1 mouse cellular context compared by ENCODE assay signal in the genomic region with DNA sequence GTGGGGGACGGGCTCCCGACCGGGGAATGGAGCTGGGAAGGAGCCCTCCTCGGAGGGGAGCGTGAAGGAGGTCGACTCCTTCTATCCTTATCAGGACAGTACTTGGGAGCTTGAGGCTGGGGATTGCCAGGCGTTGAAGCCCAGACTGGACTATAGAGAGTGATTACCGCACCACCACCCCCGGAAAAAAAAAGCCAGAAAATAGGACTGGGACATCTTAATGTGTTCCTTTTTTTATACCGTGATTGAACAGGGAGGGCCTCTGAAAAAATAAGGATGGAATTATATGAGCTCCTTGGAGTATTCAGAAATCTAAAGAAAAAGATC.
TF ChIP-seq lines count a peak whose summit lies in the region.

No protein-coding gene starts in this region.

TF ChIP-seq in CH12.LX, 34 proteins besides CTCF, POLR2A, EP300 and RAD21 (continued from another document):
- no peak for TF ChIP-seq MAFK (IDR thresholded peaks at IDR 0.05; ENCODE audit: insufficient replicate concordance, low read length)
- TF ChIP-seq BHLHE40 (IDR thresholded peaks at IDR 0.05; ENCODE audit: low read depth, low read length), result no peak
- TF ChIP-seq CHD1 (IDR thresholded peaks at IDR 0.05; ENCODE audit: low read depth, low read length), result no peak
- TF ChIP-seq SMC3 (IDR thresholded peaks at IDR 0.05; ENCODE audit: low read depth, low read length), result no peak
- no peak for TF ChIP-seq ZMIZ1 (IDR thresholded peaks at IDR 0.05; ENCODE audit: low read depth, low read length)
